Mouse (Mus musculus) ES-E14 (cell line): Measurements from ENCODE around the gene Usp15. TPM values are rescaled to one million over a fixed set of nuclear protein-coding genes. Genes with fewer than 3 reads are reported as not detected.

Experiments
- DNase-seq: peaks from one replicate; pipeline ENCODE4 v3.0.0-alpha.2; 2013; ENCODE audit warnings: low read depth, low spot score
- H3K27ac ChIP-seq: 2 replicates; pipeline ENCODE4 v1.5.1; 2012; ENCODE audit warnings: low read depth, mild to moderate bottlenecking, low read length, moderate library complexity, mixed read lengths; ENCODE audit not compliant: poor library complexity, insufficient read depth, severe bottlenecking
- H3K36me3 ChIP-seq: 2 replicates; pipeline ENCODE4 v1.6.1; 2012; ENCODE audit warnings: mild to moderate bottlenecking, low read length, moderate library complexity, mixed read lengths; ENCODE audit not compliant: control insufficient read depth, poor library complexity, insufficient read depth, severe bottlenecking
- H3K4me1 ChIP-seq, 2 experiments: fragments of 150-350 bp in 1 of 2; sonication (generic) in 1 of 2; 2 replicates each; pipeline ENCODE4 v1.6.1; 2012; ENCODE audit warnings: low read length in 2 of 2, mild to moderate bottlenecking in 1 of 2, mixed read lengths in 1 of 2; ENCODE audit not compliant: control insufficient read depth in 2 of 2, insufficient read depth in 2 of 2, poor library complexity in 1 of 2
- H3K4me3 ChIP-seq, 2 experiments: fragments of 150-350 bp in 1 of 2; sonication (generic) in 1 of 2; 2 replicates each; pipeline ENCODE4 v1.5.1; 2012; ENCODE audit warnings: low read length in 2 of 2, low read depth in 1 of 2, mild to moderate bottlenecking in 1 of 2, mixed read lengths in 1 of 2; ENCODE audit not compliant: insufficient read depth in 1 of 2, poor library complexity in 1 of 2, severe bottlenecking in 1 of 2
- H3K9ac ChIP-seq: 2 replicates; pipeline ENCODE4 v1.6.1; 2012; ENCODE audit warnings: low read depth, mild to moderate bottlenecking, low read length, mixed read lengths; ENCODE audit not compliant: poor library complexity, insufficient read depth, severe bottlenecking
- H3K9me3 ChIP-seq: fragments of 150-350 bp; sonication (generic); 2 replicates; pipeline ENCODE4 v1.6.1; 2012; ENCODE audit warnings: low read depth, mild to moderate bottlenecking, low read length; ENCODE audit not compliant: control insufficient read depth, insufficient read depth
- CHD2 ChIP-seq: IDR thresholded peaks from 2 replicates; pipeline ENCODE4 v1.6.1; 2014; ENCODE audit warnings: mild to moderate bottlenecking, low read depth, low read length, inconsistent platforms
- HCFC1 ChIP-seq: IDR thresholded peaks from 2 replicates; pipeline ENCODE4 v1.6.1; 2012; ENCODE audit warnings: low read length, inconsistent platforms, borderline replicate concordance; ENCODE audit not compliant: insufficient read depth
- MAFK ChIP-seq: IDR thresholded peaks from 2 replicates; pipeline ENCODE4 v1.6.1; 2014; ENCODE audit warnings: mild to moderate bottlenecking, low read depth, low read length, inconsistent platforms; ENCODE audit not compliant: insufficient read depth
- ZC3H11A ChIP-seq: IDR thresholded peaks from 2 replicates; pipeline ENCODE4 v1.6.1; 2012; ENCODE audit warnings: low read depth, mild to moderate bottlenecking, inconsistent platforms, low read length, borderline replicate concordance
- ZNF384 ChIP-seq: IDR thresholded peaks from 2 replicates; pipeline ENCODE4 v1.6.1; 2012; ENCODE audit warnings: low read depth, low read length, inconsistent platforms
- in situ Hi-C, 2 experiments: fragments of 600-800 bp; cut with MboI; formaldehyde crosslinking; loops; one replicate each; pipeline ENCODE4 v1.15.1; 2025; ENCODE audit warnings: low sequenced_read_pairs in 2 of 2, inconsistent platforms in 1 of 2; ENCODE audit not compliant: unreplicated experiment in 2 of 2
- total RNA-seq: library from RNA; depleted of rRNA; stranded (reverse); fragments of 300-350 nt; gene quantifications from 2 replicates; pipeline ENCODE4 v1.2.3, GENCODE M21; 2012

The Usp15 gene
- total RNA-seq, 1 experiment, result 97.6 TPM

GRCm38 (mm10) chr10:123146349-123146748 lies 50.4 kb downstream of the Usp15 start:
- Histone ChIP-seq H3K9me3 (no peaks in the 10 kb centered on the region), H3K4me3 (no peak overlapping the region), H3K36me3 (peaks cover 5% of the 10 kb centered on the region), H3K4me1 (no peaks in the 10 kb centered on the region), H3K9ac (no peak overlapping the region), H3K27ac (no peak overlapping the region)
- TF ChIP-seq ZNF384, result no peak
- no peak for TF ChIP-seq MAFK
- no peak for DNase-seq
- in situ Hi-C loops, result no loop called here

- H3K4me1 ChIP-seq, result no peaks in the 10 kb centered on the region
- no peak for TF ChIP-seq CHD2
- no peak for TF ChIP-seq ZNF384
- TF ChIP-seq ZC3H11A, result no peak
- no peak for TF ChIP-seq MAFK
- TF ChIP-seq HCFC1, result no peak
- no peak overlapping the region for H3K4me3 ChIP-seq
- DNase-seq, result no peak
- H3K9me3 ChIP-seq, result no peaks in the 10 kb centered on the region
- in situ Hi-C loops, result no loop called here
- H3K36me3 ChIP-seq, result peaks cover 9% of the 10 kb centered on the region
- no peak overlapping the region for H3K27ac ChIP-seq
- no peak overlapping the region for H3K9ac ChIP-seq
Observed at GRCm38 (mm10) chr10:123144256-123144655, 52.5 kb downstream of the Usp15 start.

GRCm38 (mm10) chr10:123142395-123143050 lies 54.3 kb downstream of the Usp15 start:
- TF ChIP-seq HCFC1, result no peak
- TF ChIP-seq CHD2, result no peak
- no peak for TF ChIP-seq ZC3H11A
- TF ChIP-seq MAFK, result no peak
- TF ChIP-seq ZNF384, result no peak

GRCm38 (mm10) chr10:123135818-123136217 lies 61.0 kb downstream of the Usp15 start:
- Histone ChIP-seq H3K9ac (no peak overlapping the region), H3K27ac (no peak overlapping the region), H3K36me3 (peaks cover 18% of the 10 kb centered on the region), H3K4me1 (no peaks in the 10 kb centered on the region), H3K9me3 (no peaks in the 10 kb centered on the region), H3K4me3 (no peak overlapping the region)
- in situ Hi-C loops, result no loop called here
- TF ChIP-seq HCFC1, result no peak
- TF ChIP-seq MAFK, result no peak
- TF ChIP-seq ZNF384, result no peak
- no peak for TF ChIP-seq ZC3H11A
- TF ChIP-seq CHD2, result no peak
- no peak for DNase-seq

More at GRCm38 (mm10) chr10:123142395-123143050, 54.3 kb downstream of the Usp15 start:
- no peaks in the 10 kb centered on the region for H3K9me3 ChIP-seq
- H3K9ac ChIP-seq, result no peak overlapping the region
- in situ Hi-C loops, result no loop called here
- H3K4me3 ChIP-seq, result no peak overlapping the region
- H3K36me3 ChIP-seq, result peaks cover 9% of the 10 kb centered on the region
- no peak for DNase-seq
- H3K27ac ChIP-seq, result no peak overlapping the region
- H3K4me1 ChIP-seq, result no peaks in the 10 kb centered on the region

GRCm38 (mm10) chr10:123131487-123131886 lies 65.3 kb downstream of the Usp15 start:
- Histone ChIP-seq H3K4me1 (no peaks in the 10 kb centered on the region), H3K9me3 (no peaks in the 10 kb centered on the region), H3K4me3 (no peak overlapping the region), H3K27ac (no peak overlapping the region), H3K9ac (no peak overlapping the region), H3K36me3 (peaks cover 20% of the 10 kb centered on the region)
- no peak for DNase-seq
- TF ChIP-seq CHD2 (no peak), ZNF384 (no peak), ZC3H11A (no peak), MAFK (no peak), HCFC1 (no peak)
- in situ Hi-C loops, result no loop called here
